23 mouse cellular contexts compared by ENCODE assay signal in genomic region chr14:12425311-12425710, GRCm38 (mm10).
DNase-seq lines count a peak whose midpoint lies in the region; ATAC-seq and TF ChIP-seq lines count a peak whose summit lies in the region.
"Had no signal": no experiment of that assay in that cellular context is flagged by ENCODE, and none has a peak within 500 bp of the region (broad histone marks: within the 10 kb centered on the region; RNA-seq: fewer than 3 reads in every experiment).

No protein-coding gene starts in this region.

- no peaks in the 10 kb centered on the region for H3K36me3 ChIP-seq in hindbrain, postnatal 0 days (ENCODE audit: insufficient read depth, low read length)
- peaks cover 7% of the 10 kb centered on the region for H3K36me3 ChIP-seq in hindbrain, embryonic 14.5 days (replicated peaks; ENCODE audit: control insufficient read depth, insufficient read depth)
- H3K36me3 ChIP-seq: G1E had no signal

- H3K4me2 ChIP-seq in hindbrain, postnatal 0 days (ENCODE audit: low read depth, low read length) = no peak overlapping the region
- no peak overlapping the region for H3K4me2 ChIP-seq in hindbrain, embryonic 14.5 days (replicated peaks)

- H3K4me1 ChIP-seq in hindbrain, postnatal 0 days (ENCODE audit: insufficient read depth, low read length) = no peaks in the 10 kb centered on the region
- no peaks in the 10 kb centered on the region for H3K4me1 ChIP-seq in hindbrain, embryonic 14.5 days (replicated peaks; ENCODE audit: control insufficient read depth, insufficient read depth, low read length)

- WGBS in hindbrain, postnatal 0 days = 58% methylated on average over 6 of the region's 6 CpGs
- 67% methylated on average over 6 of the region's 6 CpGs for WGBS in hindbrain, embryonic 14.5 days

- peak; percentile 62 to 74 for DNase-seq in cerebellum, postnatal 10 days
- no peak for DNase-seq in cerebellum, adult 11-12 months
- peak; percentile 55 to 63 for DNase-seq in cerebellum, postnatal 14 days
- peak; percentile 9 for DNase-seq in hindbrain, postnatal 0 days (ENCODE audit: low spot score)
- DNase-seq in hindbrain, embryonic 14.5 days (ENCODE audit: low spot score) = no peak
- DNase-seq in left cerebral cortex, postnatal 4 days = peak; percentile 14
- no peak for DNase-seq in left cerebral cortex, postnatal 14 days (ENCODE audit: low spot score in 2 of 2)
- DNase-seq: adrenal gland, adult 2 months; adrenal gland, adult 8-10 months; adrenal gland, postnatal 10 days; adrenal gland, postnatal 14 days; adrenal gland, postnatal 25 days; adrenal gland, postnatal 36 days; B cell, adult 2 months; cerebellum, adult 11 months; cerebellum, adult 18-20 months; cerebellum, adult 2 months had no signal

- no peak overlapping the region for H3K4me3 ChIP-seq in hindbrain, postnatal 0 days (ENCODE audit: low read length)
- H3K4me3 ChIP-seq in hindbrain, embryonic 14.5 days (replicated peaks; ENCODE audit: low read length) = no peak overlapping the region

- H3K27me3 ChIP-seq in hindbrain, postnatal 0 days (ENCODE audit: insufficient read depth, low read length) = no peaks in the 10 kb centered on the region
- H3K27me3 ChIP-seq in hindbrain, embryonic 14.5 days (ENCODE audit: control insufficient read depth, insufficient read depth, low read length) = no peaks in the 10 kb centered on the region
- H3K27me3 ChIP-seq: CH12.LX had no signal

- H3K27ac ChIP-seq in hindbrain, postnatal 0 days = no peak overlapping the region
- H3K27ac ChIP-seq in hindbrain, embryonic 14.5 days = no peak overlapping the region

- no peaks in the 10 kb centered on the region for H3K9me3 ChIP-seq in hindbrain, postnatal 0 days (ENCODE audit: low read length)
- H3K9me3 ChIP-seq in hindbrain, embryonic 14.5 days (ENCODE audit: control insufficient read depth, low read length) = no peaks in the 10 kb centered on the region
- H3K9me3 ChIP-seq: G1E had no signal

- TF ChIP-seq CTCF in hindbrain, postnatal 0 days (IDR thresholded peaks at IDR 0.05; ENCODE audit: low read depth) = no peak

- intact Hi-C loops in left cerebral cortex, postnatal 4 days (cut with DNase I) = no loop called here
- intact Hi-C loops in left cerebral cortex, postnatal 14 days (cut with DNase I) = no loop called here

- ATAC-seq in cerebellum, adult (ENCODE audit: insufficient number of reproducible peaks, low FRiP score, low TSS enrichment) = no peak
- no peak for ATAC-seq in hindbrain, postnatal 0 days
- ATAC-seq in hindbrain, embryonic 14.5 days (ENCODE audit: low FRiP score) = no peak
- ATAC-seq: activated CD4-positive, CD25-positive, alpha-beta regulatory T cell, adult 4 months; CD4-positive, CD25-positive, alpha-beta regulatory T cell, adult 4 months; Patski had no signal

- no peak overlapping the region for H3K9ac ChIP-seq in hindbrain, postnatal 0 days (replicated peaks; ENCODE audit: low read length)
- H3K9ac ChIP-seq in hindbrain, embryonic 14.5 days = no peak overlapping the region

Comparison
In these comparisons a context has a peak if more than half of its experiments do, and no peak if none do; other contexts are left out.
1. DNase-seq: peak in cerebellum, postnatal 10 days (2 of 2), cerebellum, postnatal 14 days (2 of 2), hindbrain, postnatal 0 days (single experiment) and left cerebral cortex, postnatal 4 days (single experiment); none in cerebellum, adult 11-12 months (single experiment), hindbrain, embryonic 14.5 days (single experiment) and left cerebral cortex, postnatal 14 days (0 of 2).